Mouse (Mus musculus) midbrain, embryonic 14.5 days (tissue): ENCODE data around the gene Hist1h4m. TPM values are rescaled to one million over a fixed set of nuclear protein-coding genes. Genes with fewer than 3 reads are reported as not detected.
"Not testable (repeated sequence)": the region's sequence is repeated elsewhere in the genome, so short reads cannot be mapped to it uniquely, and the experiment has no call there.

ENCODE experiments used
- ATAC-seq: fragments of 200-750 bp; cut with Nextera tagmentation; 2 replicates; pipeline ENCODE4 v1.8.0; 2017; ENCODE audit warnings: moderate number of reproducible peaks, moderate library complexity; ENCODE audit not compliant: low FRiP score, low TSS enrichment
- DNase-seq: peaks from one replicate; pipeline ENCODE4 v3.0.0-alpha.2; 2015
- H3K27ac ChIP-seq: fragments of 300-500 bp; sonication (generic); replicated peaks from 2 replicates; pipeline ENCODE4 v1.5.1; 2014; ENCODE audit warnings: mild to moderate bottlenecking, low read depth, low read length, moderate library complexity
- H3K27me3 ChIP-seq: fragments of 300-500 bp; sonication (generic); 2 replicates; pipeline ENCODE4 v1.6.1; 2014; ENCODE audit warnings: low read length, control low read depth, mixed read lengths; ENCODE audit not compliant: control insufficient read depth, insufficient read depth
- H3K36me3 ChIP-seq: fragments of 300-500 bp; sonication (generic); 2 replicates; pipeline ENCODE4 v1.6.1; 2014; ENCODE audit warnings: low read length, control low read depth; ENCODE audit not compliant: control insufficient read depth, insufficient read depth
- H3K4me1 ChIP-seq: fragments of 300-500 bp; sonication (generic); 2 replicates; pipeline ENCODE4 v1.6.1; 2014; ENCODE audit warnings: mild to moderate bottlenecking, antibody characterized with exemption, low read length, control low read depth; ENCODE audit not compliant: control insufficient read depth, insufficient read depth
- H3K4me2 ChIP-seq: fragments of 300-500 bp; sonication (generic); 2 replicates; pipeline ENCODE4 v1.6.1; 2014; ENCODE audit warnings: mild to moderate bottlenecking, low read length, moderate library complexity
- H3K4me3 ChIP-seq: fragments of 300-500 bp; sonication (generic); replicated peaks from 2 replicates; pipeline ENCODE4 v1.5.1; 2014; ENCODE audit warnings: low read depth, low read length
- H3K9ac ChIP-seq: fragments of 300-500 bp; sonication (generic); replicated peaks from 2 replicates; pipeline ENCODE4 v1.6.1; 2014; ENCODE audit warnings: mild to moderate bottlenecking, low read length, moderate library complexity
- H3K9me3 ChIP-seq: fragments of 300-500 bp; sonication (generic); 2 replicates; pipeline ENCODE4 v1.6.1; 2016; ENCODE audit warnings: low read length, control low read depth, mixed read lengths; ENCODE audit not compliant: control insufficient read depth
- WGBS: fragments of 180-500 bp; shearing (Covaris S2); extraction: QIAGEN DNeasy Blood & Tissue Kit; methylation state at CpG from one replicate; pipeline ENCODE4 v1.1.7; 2014; 5-methylcytosine and 5-hydroxymethylcytosine counted together
- polyA plus RNA-seq: library from polyadenylated mRNA; unstranded; fragments of >200 nt; fragmentation: Nextera tagmentation; extraction: Ambion mirVana; gene quantifications from 2 replicates; pipeline ENCODE4 v1.2.1, GENCODE M21; 2014

The Hist1h4m gene
- not detected in 2 replicates for polyA plus RNA-seq

DNA sequence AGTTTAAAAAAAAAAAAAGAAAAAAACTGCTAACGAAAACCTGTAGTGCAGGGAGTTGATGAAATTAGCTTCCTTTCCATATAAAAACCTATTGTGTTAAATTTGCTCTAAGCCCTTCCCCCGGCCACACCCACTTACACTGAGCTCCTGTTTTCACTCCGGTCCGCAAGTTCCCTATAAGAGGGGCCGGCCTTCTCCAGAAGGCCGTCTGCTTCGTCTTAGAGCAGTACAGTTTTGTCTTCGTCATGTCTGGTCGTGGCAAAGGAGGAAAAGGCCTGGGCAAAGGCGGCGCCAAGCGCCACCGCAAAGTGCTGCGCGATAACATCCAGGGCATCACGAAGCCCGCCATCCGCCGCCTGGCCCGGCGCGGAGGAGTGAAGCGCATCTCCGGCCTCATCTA is at the start of gene Hist1h4m:
Hist1h4m (plus strand) TSS at position 208 of the 400 bp plus-strand sequence.
- H3K4me3 ChIP-seq, H3K27me3 ChIP-seq, H3K36me3 ChIP-seq, DNase-seq, H3K4me1 ChIP-seq, H3K9me3 ChIP-seq, H3K27ac ChIP-seq, H3K9ac ChIP-seq: not testable (repeated sequence)
- peak; percentile 71 for ATAC-seq
- no CpG with 5 or more reads among the region's 24 CpGs for WGBS
- peak within 1 kb of the TSS; percentile 37 for H3K4me2 ChIP-seq

DNA sequence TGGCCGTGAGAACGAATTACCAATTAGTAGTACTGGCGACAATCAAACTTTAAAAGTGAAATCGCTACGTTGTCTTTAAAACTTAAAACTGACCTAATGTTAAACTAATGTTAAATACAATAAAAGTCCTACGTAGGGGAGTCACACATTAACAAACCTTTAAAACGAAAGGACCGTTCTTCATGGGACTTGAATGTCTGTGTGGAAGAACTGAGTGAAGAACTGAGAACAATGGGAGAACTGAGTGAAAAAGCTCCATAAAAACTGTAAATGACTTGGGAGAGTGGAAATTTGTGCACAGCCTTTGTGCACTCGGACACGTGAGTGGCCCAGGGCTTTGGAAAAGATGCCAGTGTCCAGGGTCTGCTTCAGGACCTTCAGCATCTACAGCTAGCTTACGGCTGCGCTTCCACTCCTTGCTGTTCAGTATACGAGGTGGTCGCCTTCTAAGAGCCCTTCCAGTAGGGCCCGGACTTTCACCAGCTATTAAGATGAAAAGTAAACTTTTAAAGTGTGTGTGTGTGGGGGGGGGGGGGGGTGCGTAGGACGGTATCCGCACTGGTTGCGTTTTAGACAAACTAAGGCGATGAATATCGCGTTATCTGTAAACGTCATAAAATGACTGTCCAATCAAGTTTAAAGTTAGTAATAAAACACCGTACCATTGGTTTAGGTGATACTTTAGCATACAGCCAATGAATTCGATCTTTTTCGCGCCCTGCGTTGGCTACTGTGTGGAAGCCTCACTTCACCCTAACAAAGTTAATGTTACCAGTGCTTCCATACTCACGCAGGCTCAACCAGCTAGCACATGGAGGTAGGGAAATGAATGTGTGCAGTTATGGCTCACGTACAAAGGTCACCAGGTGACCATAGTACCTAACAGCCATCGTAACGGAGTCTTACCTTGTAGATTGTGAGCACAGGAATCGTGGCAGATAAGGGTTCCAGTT is 32.5 kb upstream of the Hist1h4m start:
- peak overlapping the region; percentile 48 for H3K4me3 ChIP-seq
- peak overlapping the region; percentile 82 for H3K4me2 ChIP-seq
- H3K9me3 ChIP-seq: no peaks in the 10 kb centered on the region
- H3K4me1 ChIP-seq: peaks cover 19% of the 10 kb centered on the region
- no peaks in the 10 kb centered on the region for H3K27me3 ChIP-seq
- DNase-seq (peak; percentile 96), ATAC-seq (peak; percentile 92)
- H3K36me3 ChIP-seq: no peaks in the 10 kb centered on the region
- H3K27ac ChIP-seq: peak overlapping the region; percentile 63
- 4% methylated on average over 33 of the region's 33 CpGs for WGBS
- peak overlapping the region; percentile 48; the same call in 1 of the 2 replicates for H3K9ac ChIP-seq

DNA sequence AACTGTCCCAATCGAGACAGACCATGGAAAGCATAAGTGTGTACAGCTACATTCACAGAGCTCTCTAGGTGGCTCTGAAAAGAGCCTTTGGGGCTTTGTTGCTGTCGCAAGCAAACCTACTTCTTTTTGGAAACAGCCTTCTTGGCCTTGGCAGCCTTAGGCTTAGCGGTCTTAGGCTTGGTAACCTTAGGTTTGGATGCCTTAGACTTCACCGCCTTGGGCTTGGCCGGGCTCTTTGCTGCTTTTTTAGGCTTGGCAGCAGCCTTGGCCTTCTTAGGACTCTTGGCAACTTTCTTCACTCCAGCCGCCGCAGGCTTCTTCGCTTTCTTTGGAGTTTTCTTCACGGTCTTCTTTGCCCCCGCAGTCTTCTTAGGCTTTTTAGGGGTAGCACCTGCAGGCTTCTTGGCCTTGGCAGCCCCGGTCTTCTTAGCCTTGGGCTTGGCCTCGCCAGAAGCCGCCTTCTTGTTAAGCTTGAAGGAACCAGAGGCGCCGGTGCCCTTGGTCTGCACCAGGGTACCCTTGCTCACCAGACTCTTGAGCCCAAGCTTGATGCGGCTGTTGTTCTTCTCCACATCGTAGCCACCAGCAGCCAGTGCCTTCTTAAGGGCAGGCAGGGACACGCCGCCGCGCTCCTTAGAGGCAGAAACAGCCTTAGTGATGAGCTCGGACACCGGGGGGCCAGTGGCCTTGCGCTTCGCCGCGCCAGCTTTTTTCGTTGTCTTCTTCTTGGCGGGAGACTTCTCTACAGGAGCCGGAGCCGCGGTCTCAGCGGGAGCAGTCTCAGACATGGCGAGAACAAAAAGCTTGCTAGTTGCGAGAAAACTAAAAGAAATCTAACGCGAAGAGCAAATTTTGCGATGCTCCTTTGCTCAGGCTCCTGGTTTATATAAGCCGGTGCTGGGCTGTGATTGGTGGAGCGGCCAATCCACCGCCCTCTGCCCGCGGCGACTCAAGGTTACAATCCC is 31.5 kb upstream of the Hist1h4m start, which contains the start of gene Hist1h1b:
Hist1h1b (minus strand) TSS at position 859 of the 965 bp plus-strand sequence.
- under 1% methylated on average over 44 of the region's 44 CpGs for WGBS
- H3K9ac ChIP-seq: peak within 1 kb of the TSS; percentile 48
- H3K9me3 ChIP-seq: no peaks in the 10 kb centered on the region
- peak within 1 kb of the TSS; percentile 48 for H3K4me3 ChIP-seq
- H3K4me2 ChIP-seq: peak within 1 kb of the TSS; percentile 82
- no peaks in the 10 kb centered on the region for H3K27me3 ChIP-seq
- H3K36me3 ChIP-seq: no peaks in the 10 kb centered on the region
- H3K27ac ChIP-seq: peak within 1 kb of the TSS; percentile 62
- peak; percentile 70 for DNase-seq
- peaks cover 19% of the 10 kb centered on the region for H3K4me1 ChIP-seq
- no peak for ATAC-seq

DNA sequence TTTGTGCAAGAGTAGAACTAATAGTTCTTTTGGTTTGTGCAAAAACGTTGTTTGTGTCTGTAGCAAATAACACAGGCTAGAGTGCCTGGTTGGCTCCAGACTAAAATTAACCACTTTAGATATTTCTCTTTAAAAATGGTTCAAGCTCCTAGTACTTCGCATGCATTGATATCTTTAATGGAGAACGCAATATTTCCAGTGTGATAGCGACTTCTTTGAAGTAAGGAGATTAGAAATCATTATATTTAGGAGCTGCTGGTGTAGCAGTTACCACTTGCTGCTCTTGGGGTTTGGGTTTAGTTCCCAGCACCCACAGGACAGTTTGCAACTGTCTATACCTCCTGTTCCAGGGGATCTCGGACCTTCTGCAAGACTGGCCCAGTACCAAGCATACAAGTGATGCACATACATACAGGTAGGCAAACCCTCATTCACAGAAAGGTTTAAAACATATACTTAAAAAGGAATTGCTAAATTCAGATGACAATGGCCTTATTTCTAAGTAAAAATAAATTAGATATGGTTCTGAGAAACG is 30.5 kb upstream of the Hist1h4m start:
- Histone ChIP-seq H3K4me3 (no peak overlapping the region; the same call in 1 of the 2 replicates), H3K4me1 (peaks cover 22% of the 10 kb centered on the region), H3K4me2 (peak overlapping the region; percentile 82), H3K9me3 (no peaks in the 10 kb centered on the region), H3K27me3 (no peaks in the 10 kb centered on the region), H3K9ac (no peak overlapping the region; the same call in 1 of the 2 replicates), H3K36me3 (no peaks in the 10 kb centered on the region), H3K27ac (no peak overlapping the region)
- WGBS: 42% methylated on average over 6 of the region's 6 CpGs
- ATAC-seq (no peak), DNase-seq (no peak)

DNA sequence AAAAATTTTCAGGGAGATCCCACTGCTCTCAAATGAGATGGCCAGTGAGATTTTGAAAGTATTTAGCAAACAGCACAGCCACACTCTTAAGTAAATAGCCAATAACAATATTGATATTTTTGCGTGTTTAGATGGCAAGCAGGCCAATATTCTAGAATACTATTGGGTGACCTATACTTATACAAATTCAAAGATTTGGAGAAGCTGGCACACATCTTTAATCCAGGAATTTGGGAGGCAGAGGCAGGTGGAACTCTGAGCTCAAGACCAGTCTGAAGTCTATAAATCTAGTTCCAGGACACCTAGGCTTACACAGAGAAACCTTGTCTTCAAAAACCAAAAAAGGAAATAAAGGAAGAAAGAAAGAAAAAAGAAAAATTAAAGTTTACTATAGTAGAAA is 29.9 kb upstream of the Hist1h4m start:
- no peak overlapping the region for H3K4me3 ChIP-seq
- ATAC-seq (no peak), DNase-seq (no peak)
- WGBS: 93% methylated on average over 1 of the region's 1 CpGs
- no peak overlapping the region for H3K27ac ChIP-seq
- no peak overlapping the region for H3K4me2 ChIP-seq
- H3K27me3 ChIP-seq: no peaks in the 10 kb centered on the region
- no peak overlapping the region for H3K9ac ChIP-seq
- H3K9me3 ChIP-seq: no peaks in the 10 kb centered on the region
- H3K4me1 ChIP-seq: peaks cover 25% of the 10 kb centered on the region
- H3K36me3 ChIP-seq: no peaks in the 10 kb centered on the region

DNA sequence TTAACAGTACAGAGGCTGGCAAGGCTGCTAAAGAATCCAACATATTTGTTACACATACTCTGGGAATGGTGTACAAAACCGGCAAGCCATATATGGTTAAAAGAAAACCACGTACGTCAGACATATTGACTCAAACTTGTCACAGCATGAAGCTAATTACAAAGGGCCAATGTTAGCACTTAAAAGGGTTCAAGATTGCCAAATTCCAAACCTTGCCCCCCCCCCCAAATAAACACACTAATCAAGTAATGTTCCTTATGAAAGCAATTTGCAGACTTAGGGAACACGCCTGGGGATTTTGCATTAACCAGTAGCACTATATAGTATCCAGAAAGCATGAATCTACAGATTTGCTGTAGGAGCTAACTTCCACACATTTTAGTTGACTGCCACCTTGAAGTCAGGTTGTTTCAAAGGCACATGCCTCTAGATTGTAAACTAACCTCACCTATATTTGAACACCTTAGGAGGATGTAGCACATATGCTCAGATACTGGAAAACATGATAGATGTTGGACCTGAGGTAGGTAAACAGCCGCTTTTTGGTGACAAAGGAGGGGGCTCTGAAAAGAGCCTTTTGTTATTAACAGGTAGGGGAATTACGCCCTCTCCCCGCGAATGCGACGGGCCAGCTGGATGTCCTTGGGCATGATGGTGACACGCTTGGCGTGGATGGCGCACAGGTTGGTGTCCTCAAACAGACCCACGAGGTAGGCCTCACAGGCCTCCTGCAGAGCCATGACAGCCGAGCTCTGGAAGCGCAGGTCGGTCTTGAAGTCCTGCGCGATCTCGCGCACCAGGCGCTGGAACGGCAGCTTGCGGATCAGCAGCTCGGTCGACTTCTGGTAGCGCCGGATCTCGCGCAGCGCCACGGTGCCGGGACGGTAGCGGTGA is 28.9 kb upstream of the Hist1h4m start:
- DNase-seq: peak; percentile 32
- H3K36me3 ChIP-seq: not testable (repeated sequence)
- WGBS: under 1% methylated on average over 15 of the region's 35 CpGs

DNA sequence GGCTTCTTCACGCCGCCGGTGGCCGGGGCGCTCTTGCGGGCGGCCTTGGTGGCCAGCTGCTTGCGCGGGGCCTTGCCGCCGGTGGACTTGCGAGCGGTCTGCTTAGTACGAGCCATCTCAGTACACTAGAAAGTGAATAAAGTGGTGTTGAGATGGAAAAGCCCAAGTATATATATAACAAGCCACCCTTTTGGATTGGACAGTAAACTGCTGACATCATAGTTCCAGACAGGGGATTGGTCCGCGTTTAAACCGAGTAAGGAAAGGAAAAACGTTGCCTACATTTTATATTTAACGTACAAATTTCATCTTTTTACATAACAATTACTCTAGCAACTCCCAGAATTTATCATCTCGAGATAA is 28.3 kb upstream of the Hist1h4m start, which contains the start of gene Hist1h3i:
Hist1h3i (minus strand) TSS at position 116 of the 363 bp plus-strand sequence.
- WGBS: 0% methylated on average over 13 of the region's 20 CpGs
- peak within 1 kb of the TSS; percentile 46; the same call in 1 of the 2 replicates for H3K9ac ChIP-seq
- H3K27me3 ChIP-seq: no peaks in the 10 kb centered on the region
- H3K36me3 ChIP-seq: no peaks in the 10 kb centered on the region
- no peaks in the 10 kb centered on the region for H3K9me3 ChIP-seq
- DNase-seq (peak; percentile 92), ATAC-seq (peak; percentile 72)
- H3K27ac ChIP-seq: peak within 1 kb of the TSS; percentile 71
- H3K4me3 ChIP-seq: peak within 1 kb of the TSS; percentile 34
- H3K4me2 ChIP-seq: peak within 1 kb of the TSS; percentile 75
- peaks cover 28% of the 10 kb centered on the region for H3K4me1 ChIP-seq

More for the DNA sequence above, 28.9 kb upstream of the Hist1h4m start:
- Histone ChIP-seq H3K4me3 (peak overlapping the region; percentile 34), H3K27ac (peak overlapping the region; percentile 71), H3K9ac (peak overlapping the region; percentile 46; the same call in 1 of the 2 replicates), H3K4me1 (peaks cover 25% of the 10 kb centered on the region), H3K4me2 (peak overlapping the region; percentile 75)
- not testable (repeated sequence) for H3K9me3 ChIP-seq, H3K27me3 ChIP-seq, ATAC-seq
